Mouse (Mus musculus) kidney, adult 2 months (tissue): ENCODE measurements around the gene Hoxc8. TPM values are rescaled to one million over a fixed set of nuclear protein-coding genes. Genes with fewer than 3 reads are reported as not detected.

Experiments used
- DNase-seq: peaks from one replicate; pipeline ENCODE4 v3.0.0; 2021
- H3K27ac ChIP-seq: fragments of 200-500 bp; 2 replicates; pipeline ENCODE4 v1.5.1; 2012; ENCODE audit warnings: low read depth, low read length, control low read depth, inconsistent platforms; ENCODE audit not compliant: insufficient read depth
- H3K27me3 ChIP-seq: fragments of 200-500 bp; replicated peaks from 2 replicates; pipeline ENCODE4 v1.6.1; 2012; ENCODE audit warnings: mild to moderate bottlenecking, moderate library complexity, low read length, inconsistent platforms; ENCODE audit not compliant: control insufficient read depth, insufficient read depth
- H3K36me3 ChIP-seq: fragments of 200-500 bp; 2 replicates; pipeline ENCODE4 v1.6.1; 2012; ENCODE audit warnings: mild to moderate bottlenecking, moderate library complexity, low read length, inconsistent platforms; ENCODE audit not compliant: control insufficient read depth, insufficient read depth
- H3K4me1 ChIP-seq: fragments of 200-500 bp; 2 replicates; pipeline ENCODE4 v1.6.1; 2011; ENCODE audit warnings: low read length; ENCODE audit not compliant: control insufficient read depth, insufficient read depth
- H3K4me3 ChIP-seq: fragments of 200-500 bp; 2 replicates; pipeline ENCODE4 v1.5.1; 2011; ENCODE audit warnings: mild to moderate bottlenecking, low read depth, low read length, control low read depth; ENCODE audit not compliant: insufficient read depth
- CTCF ChIP-seq: fragments of 200-500 bp; conservative IDR thresholded peaks from 2 replicates; pipeline ENCODE4 v1.5.1; 2011; ENCODE audit warnings: low read depth, mild to moderate bottlenecking, control low read depth, low read length, moderate library complexity, mixed read lengths; ENCODE audit not compliant: insufficient read depth, insufficient read length
- POLR2A ChIP-seq: fragments of 200-500 bp; IDR thresholded peaks from one replicate; pipeline ENCODE4 v1.6.1; 2011; ENCODE audit warnings: low read depth, low read length, control low read depth
- WGBS: fragments of 180-500 bp; shearing (Covaris S2); methylation state at CpG from one replicate; pipeline ENCODE4 v1.1.7; 2018; 5-methylcytosine and 5-hydroxymethylcytosine counted together
- polyA plus RNA-seq: library from polyadenylated mRNA; depleted of rRNA; stranded (reverse); fragments of >200 nt; gene quantifications from 2 replicates; pipeline ENCODE4 v1.2.3, GENCODE M21; 2012

Gene Hoxc8
- polyA plus RNA-seq, 1 experiment: 4.0 TPM

- H3K27ac ChIP-seq: no peak within 1 kb of the TSS
- 0 out of 2 replicates have a peak, but pooled peaks cover 2% of the 10 kb centered on the region for H3K27me3 ChIP-seq
- 83% methylated on average over 9 of the region's 9 CpGs for WGBS
- no peaks in the 10 kb centered on the region; the same call in 1 of the 2 replicates for H3K4me1 ChIP-seq
- H3K36me3 ChIP-seq: no peaks in the 10 kb centered on the region
- TF ChIP-seq CTCF (no peak), POLR2A (no peak)
- no peak for DNase-seq
- H3K4me3 ChIP-seq: no peak within 1 kb of the TSS
Measured at GRCm38 (mm10) chr15:103018636-103019035, 28.2 kb downstream of the Hoxc8 start, which contains the start of gene Hoxc4. Hoxc4 (plus strand) TSS chr15:103018934.

GRCm38 (mm10) chr15:103020899-103021418 lies 30.6 kb downstream of the Hoxc8 start:
- H3K4me3 ChIP-seq: no peak overlapping the region
- no peak overlapping the region for H3K27ac ChIP-seq
- no peak for TF ChIP-seq POLR2A
- H3K4me1 ChIP-seq: no peaks in the 10 kb centered on the region; the same call in 1 of the 2 replicates
- WGBS: 53% methylated on average over 8 of the region's 8 CpGs
- H3K27me3 ChIP-seq: no peaks in the 10 kb centered on the region
- DNase-seq: no peak
- no peaks in the 10 kb centered on the region for H3K36me3 ChIP-seq

GRCm38 (mm10) chr15:103021544-103021943 lies 31.1 kb downstream of the Hoxc8 start:
- no peak overlapping the region for H3K4me3 ChIP-seq
- H3K27ac ChIP-seq: no peak overlapping the region
- H3K27me3 ChIP-seq: no peaks in the 10 kb centered on the region
- no peak for DNase-seq
- H3K4me1 ChIP-seq: no peaks in the 10 kb centered on the region; the same call in 1 of the 2 replicates
- H3K36me3 ChIP-seq: no peaks in the 10 kb centered on the region
- TF ChIP-seq POLR2A (no peak), CTCF (no peak)
- WGBS: 53% methylated on average over 8 of the region's 8 CpGs

GRCm38 (mm10) chr15:103024131-103024530 lies 33.7 kb downstream of the Hoxc8 start:
- H3K36me3 ChIP-seq: no peaks in the 10 kb centered on the region
- H3K27ac ChIP-seq: no peak overlapping the region
- 53% methylated on average over 2 of the region's 2 CpGs for WGBS
- DNase-seq: no peak
- H3K27me3 ChIP-seq: no peaks in the 10 kb centered on the region
- no peak for TF ChIP-seq CTCF
- TF ChIP-seq POLR2A: no peak
- H3K4me1 ChIP-seq: no peaks in the 10 kb centered on the region; the same call in 1 of the 2 replicates
- no peak overlapping the region for H3K4me3 ChIP-seq

- Histone ChIP-seq H3K4me3 (no peak overlapping the region), H3K27ac (no peak overlapping the region), H3K36me3 (no peaks in the 10 kb centered on the region), H3K27me3 (no peaks in the 10 kb centered on the region; the same call in 1 of the 2 replicates), H3K4me1 (no peaks in the 10 kb centered on the region)
- 47% methylated on average over 43 of the region's 43 CpGs for WGBS
- TF ChIP-seq POLR2A: no peak
- DNase-seq: no peak
Measured at GRCm38 (mm10) chr15:103027266-103028235, 37.1 kb downstream of the Hoxc8 start.

- DNase-seq: no peak
- no peaks in the 10 kb centered on the region for H3K4me1 ChIP-seq
- no peaks in the 10 kb centered on the region for H3K36me3 ChIP-seq
- H3K27ac ChIP-seq: no peak overlapping the region
- no peak for TF ChIP-seq POLR2A
- H3K27me3 ChIP-seq: no peaks in the 10 kb centered on the region; the same call in 1 of the 2 replicates
- 86% methylated on average over 9 of the region's 9 CpGs for WGBS
- no peak overlapping the region for H3K4me3 ChIP-seq
Measured at GRCm38 (mm10) chr15:103028916-103029512, 38.6 kb downstream of the Hoxc8 start.

- H3K36me3 ChIP-seq: no peaks in the 10 kb centered on the region
- no peak overlapping the region for H3K4me3 ChIP-seq
- TF ChIP-seq POLR2A (no peak), CTCF (no peak)
- no peaks in the 10 kb centered on the region; the same call in 1 of the 2 replicates for H3K27me3 ChIP-seq
- 65% methylated on average over 8 of the region's 8 CpGs for WGBS
- H3K27ac ChIP-seq: no peak overlapping the region
- no peaks in the 10 kb centered on the region for H3K4me1 ChIP-seq
- DNase-seq: no peak
Measured at GRCm38 (mm10) chr15:103030142-103030541, 39.7 kb downstream of the Hoxc8 start.
